Mouse (Mus musculus): Measurements from ENCODE around the gene Ybx3.
A peak's percentile ranks its signal among the peaks of the same experiment; 100 is the strongest.

Gene Ybx3

GRCm38 (mm10) chr6:131388040-131389021 lies at the start of gene Ybx3:
Ybx3 (minus strand) TSS chr6:131388476.
- DNase-seq = peak; percentile 87

DNA sequence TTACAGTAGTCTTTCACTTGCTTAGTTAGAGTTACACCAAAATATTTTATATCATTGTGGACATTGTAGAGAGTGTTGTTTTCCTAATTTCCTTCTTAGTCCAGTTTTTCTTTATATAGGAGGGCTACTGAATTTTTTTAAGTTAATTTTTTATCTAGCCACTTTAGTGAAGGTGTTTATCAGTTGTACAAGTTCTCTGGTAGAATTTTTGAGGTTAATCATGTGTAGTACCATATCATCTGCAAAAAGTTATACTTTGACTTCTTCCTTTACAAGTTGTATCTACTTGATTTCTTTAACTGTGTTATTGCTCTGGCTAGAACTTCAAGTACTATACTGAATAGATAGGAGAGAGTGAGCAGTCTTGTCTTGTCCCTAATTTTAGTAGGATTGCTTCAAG lies 48.4 kb upstream of the Ybx3 start:
- no peak for DNase-seq

DNA sequence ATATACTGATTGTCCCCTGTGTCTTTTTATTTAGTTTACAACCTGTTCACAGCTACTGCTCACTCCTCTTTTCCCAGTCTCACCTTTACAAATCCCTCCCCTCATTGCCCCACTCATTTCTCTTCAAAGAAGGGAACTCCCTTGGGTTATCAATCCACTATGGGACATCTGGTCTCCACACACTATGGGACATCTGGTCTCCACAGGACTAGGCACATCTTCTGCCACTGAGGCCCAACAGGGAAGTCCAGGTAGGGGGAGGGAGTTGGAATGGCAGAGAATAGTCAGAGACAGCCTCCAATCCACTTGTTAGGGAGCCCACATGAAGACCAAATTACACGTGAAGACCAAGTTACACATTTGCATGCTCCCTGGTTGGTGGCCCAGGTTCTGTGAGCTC lies 45.8 kb upstream of the Ybx3 start:
- no peak for DNase-seq

GRCm38 (mm10) chr6:131433153-131434048 lies 45.1 kb upstream of the Ybx3 start:
- no peak for DNase-seq

GRCm38 (mm10) chr6:131421572-131421971 lies 33.3 kb upstream of the Ybx3 start:
- DNase-seq = peak; percentile 29

- DNase-seq = no peak
These were observed 31.3 kb upstream of the Ybx3 start for GRCm38 (mm10) chr6:131419614-131420013.

- DNase-seq = peak; percentile 77
These were observed 30.5 kb upstream of the Ybx3 start for GRCm38 (mm10) chr6:131418770-131419169.

DNA sequence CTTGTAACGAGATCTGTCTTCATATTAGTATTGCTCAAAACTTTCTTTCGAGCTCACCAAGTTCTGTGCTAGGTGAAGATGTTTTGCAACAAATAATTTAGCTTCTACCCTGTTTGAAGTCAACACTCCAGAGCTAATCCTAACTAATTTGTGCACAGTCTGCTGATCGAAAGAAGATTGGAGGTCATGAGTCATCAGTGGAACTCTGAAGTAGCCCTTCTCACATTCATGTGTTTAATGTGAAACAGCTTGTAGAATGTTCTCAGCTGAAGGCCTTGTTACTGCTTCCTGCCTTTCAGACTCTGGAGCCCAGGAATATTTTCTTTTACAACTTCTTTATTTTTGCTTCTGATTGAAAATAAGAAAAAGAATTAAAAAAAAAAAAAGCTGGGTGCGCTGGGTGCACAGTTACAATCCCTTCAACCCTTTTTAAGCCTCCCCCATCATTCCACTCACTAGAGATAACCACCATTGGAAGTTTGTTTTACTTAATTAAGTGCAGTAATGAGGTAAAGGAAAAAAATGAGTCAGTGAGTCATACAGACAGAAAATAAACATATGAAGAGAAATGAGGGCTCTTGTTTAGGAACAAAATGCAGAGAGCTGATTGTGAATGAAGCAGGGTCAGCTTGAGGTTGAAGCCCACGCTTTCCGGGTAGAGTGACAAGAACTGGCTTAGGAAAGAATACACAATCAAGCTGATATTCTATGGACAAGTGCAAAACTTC lies 23.0 kb upstream of the Ybx3 start:
- no peak for DNase-seq

GRCm38 (mm10) chr6:131406957-131407356 lies 18.7 kb upstream of the Ybx3 start:
- DNase-seq = no peak

- DNase-seq = no peak
These were observed 17.6 kb upstream of the Ybx3 start for GRCm38 (mm10) chr6:131405896-131406295.

GRCm38 (mm10) chr6:131405174-131405573 lies 16.9 kb upstream of the Ybx3 start:
- no peak for DNase-seq

- DNase-seq = no peak
These were observed 16.0 kb upstream of the Ybx3 start for GRCm38 (mm10) chr6:131404260-131404659.

GRCm38 (mm10) chr6:131403036-131403435 lies 14.8 kb upstream of the Ybx3 start:
- no peak for DNase-seq

GRCm38 (mm10) chr6:131402606-131403005 lies 14.3 kb upstream of the Ybx3 start:
- no peak for DNase-seq

GRCm38 (mm10) chr6:131401259-131401658 lies 13.0 kb upstream of the Ybx3 start:
- no peak for DNase-seq

DNA sequence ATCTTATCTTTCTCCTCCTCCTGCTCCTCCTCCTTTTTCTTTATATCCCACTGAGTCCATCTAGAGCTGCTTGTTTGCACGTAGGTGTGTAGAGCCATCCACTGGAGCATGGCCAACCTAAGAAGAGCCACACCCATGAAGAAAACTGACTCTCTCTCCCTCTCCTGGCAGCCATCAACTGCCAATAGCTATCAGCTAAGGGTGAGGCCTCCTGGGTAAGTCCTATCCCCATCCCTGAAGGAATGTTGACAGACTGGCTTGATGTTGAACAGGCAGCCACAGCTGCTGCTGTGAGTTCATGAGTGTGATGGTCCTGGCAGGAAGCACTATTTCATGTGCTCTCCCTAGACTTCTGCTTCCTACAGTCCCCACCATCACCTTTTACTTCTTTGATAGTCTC lies 8.4 kb upstream of the Ybx3 start:
- DNase-seq = no peak

DNA sequence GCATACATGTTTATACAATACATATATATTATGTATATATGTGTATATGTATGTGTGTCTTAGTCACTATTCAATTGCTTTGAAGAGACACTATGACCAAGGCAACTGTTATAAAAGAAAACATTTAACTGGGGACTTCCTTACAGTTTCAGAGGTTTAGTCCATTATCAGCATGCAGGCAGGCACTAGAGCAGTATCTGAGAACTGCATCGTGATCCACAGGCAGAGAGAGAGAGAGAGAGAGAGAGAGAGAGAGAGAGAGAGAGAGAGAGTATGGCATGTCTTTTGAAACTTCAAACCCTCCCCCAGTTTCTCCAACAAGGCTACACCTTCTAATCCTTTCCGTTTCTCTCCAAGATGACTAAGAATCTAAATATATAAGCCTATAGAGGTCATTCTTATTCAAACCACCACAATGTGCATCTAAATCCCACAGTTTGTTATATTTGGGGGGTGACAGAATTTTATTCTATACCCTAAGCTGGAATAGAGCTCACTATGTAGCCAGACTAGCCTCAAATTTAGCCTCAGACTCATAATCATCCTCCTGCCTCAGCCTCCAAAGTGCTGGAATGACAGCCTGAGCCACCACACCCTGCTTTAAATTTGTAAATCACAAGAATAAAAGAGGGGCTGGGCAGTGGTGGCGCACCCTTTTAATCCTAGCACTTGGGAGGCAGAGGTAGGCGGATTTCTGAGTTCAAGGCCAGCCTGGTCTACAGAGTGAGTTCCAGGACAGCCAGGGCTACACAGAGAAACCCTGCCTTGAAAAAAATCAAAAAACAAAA lies 5.8 kb upstream of the Ybx3 start:
- DNase-seq = no peak

GRCm38 (mm10) chr6:131387221-131388039 lies 846 bp downstream of the Ybx3 start:
- peak; percentile 45 for DNase-seq

DNA sequence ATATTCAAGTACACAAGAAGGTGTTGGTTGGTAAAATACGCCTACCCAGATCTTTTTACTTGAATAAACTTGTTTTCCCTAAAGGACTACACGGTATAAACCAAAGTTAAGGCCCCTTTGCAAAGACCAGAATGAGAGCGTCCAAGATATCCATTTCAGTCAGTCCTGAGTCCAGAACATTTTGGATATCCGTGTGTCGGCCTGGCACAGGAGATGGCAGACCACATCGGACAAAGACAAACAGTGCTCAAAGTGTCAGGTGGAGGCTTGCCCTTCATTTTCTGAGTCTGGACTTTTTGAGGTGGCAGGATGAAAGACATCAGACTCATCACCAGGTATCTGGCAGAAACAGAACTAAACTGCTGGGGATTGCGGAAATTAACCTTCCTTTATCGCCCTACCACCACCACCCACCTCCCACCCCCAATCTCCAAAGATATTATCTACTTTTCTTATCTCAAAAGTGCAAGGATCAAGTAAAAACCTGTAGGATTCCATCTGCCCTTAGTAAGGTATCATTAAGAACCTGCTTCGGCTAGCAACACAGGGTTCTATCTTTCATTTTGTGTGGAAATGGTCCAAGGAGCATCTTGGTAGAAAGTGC lies 1.8 kb downstream of the Ybx3 start:
- no peak for DNase-seq

DNA sequence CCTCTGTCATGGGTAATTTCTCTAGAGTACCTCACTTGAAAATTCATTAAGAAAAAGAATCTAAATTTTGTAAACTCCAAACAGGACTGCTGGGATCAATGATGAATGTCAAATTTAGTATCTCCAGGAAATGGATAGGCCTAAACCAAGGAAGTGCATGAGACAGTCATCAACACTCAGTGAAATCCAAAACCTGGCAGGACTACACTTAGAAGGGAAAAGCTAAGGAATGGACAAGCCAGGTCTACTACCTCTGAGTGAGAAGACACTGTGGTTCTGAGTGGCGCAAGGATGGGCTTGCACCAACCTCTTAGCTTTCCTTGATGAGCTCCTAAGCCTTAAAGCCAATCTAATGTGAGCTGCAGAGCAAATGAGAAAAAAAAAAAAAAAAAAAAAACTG lies 2.8 kb downstream of the Ybx3 start:
- DNase-seq = no peak

Measured in kidney, adult 9 months (tissue).